Mouse (Mus musculus) spleen, adult 10 weeks (tissue): Measurements from ENCODE around the gene Mut. TPM values are rescaled to one million over a fixed set of nuclear protein-coding genes. Genes with fewer than 3 reads are reported as not detected.

Experiments used
- polyA plus RNA-seq: library from polyadenylated mRNA; stranded (reverse); fragments of 350-450 nt; fragmentation: Illumina TruSeq; extraction: RNeasy Lipid Tissue Mini Kit (QIAGEN cat#74804); gene quantifications from one replicate; pipeline ENCODE4 v1.2.3, GENCODE M21; 2015; ENCODE audit warnings: low replicate concordance; ENCODE audit not compliant: insufficient read depth

The Mut gene
- polyA plus RNA-seq, result 21.7 TPM

DNA sequence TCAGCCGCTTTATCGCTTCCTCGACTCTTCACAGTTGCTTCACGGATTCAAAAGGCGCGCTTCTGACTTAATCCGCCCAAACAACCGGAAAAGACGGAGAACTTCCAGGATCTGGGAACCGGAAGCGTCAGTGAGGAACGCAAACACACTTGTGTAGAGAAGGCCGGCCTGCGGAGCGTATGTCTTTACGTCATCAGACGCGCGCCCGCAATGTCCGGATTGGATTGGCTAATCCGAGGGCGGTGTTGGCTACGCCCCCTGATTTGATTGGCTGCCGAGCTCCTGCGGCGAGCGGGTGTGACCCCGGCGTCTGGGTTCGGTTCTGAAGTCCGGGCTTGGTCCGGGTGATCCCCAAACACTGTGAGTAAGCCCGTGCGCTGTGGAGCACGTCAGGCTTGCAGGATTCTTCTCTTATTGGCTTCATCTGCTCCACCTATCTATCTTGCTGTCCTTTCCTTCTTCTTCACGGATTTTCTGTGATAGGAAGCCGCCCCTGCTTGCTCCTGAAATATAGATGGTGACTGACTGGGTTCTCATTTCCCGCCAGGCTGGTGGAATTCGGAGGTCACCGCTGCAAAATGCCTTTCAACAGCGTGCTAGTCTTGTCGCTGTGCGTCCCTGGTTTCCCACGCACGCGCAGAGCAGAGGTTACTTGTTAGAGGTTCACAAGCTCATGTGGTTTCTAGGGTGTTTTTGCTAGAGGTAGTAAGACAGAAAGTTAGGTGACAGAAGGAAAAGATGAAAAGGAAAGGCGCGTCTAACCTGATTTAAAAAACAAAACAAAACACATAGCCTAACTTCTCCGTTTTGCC, at the start of gene Mut, which contains the start of gene Cenpq:
Mut (plus strand) TSS at position 266 of the 812 bp plus-strand sequence.
Cenpq (minus strand) TSS at position 628 of the 812 bp plus-strand sequence.

DNA sequence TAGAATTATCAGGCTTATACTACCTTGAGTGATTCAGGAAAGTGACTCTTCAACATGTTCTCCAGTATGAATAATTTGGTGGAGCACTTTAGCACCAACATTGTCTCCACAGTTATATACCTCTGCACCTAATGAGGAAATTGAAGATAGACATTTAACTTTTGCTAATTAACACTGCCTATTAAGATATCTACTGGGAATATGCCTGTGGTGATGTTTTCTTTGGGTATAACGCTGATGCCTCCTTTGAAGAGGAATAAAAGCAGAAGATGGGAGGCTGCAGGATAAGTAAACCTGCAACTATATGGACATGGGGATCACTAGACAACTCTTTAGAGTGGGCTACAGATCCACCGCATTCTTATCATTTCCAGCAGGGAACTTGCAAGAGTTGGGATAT, 20.2 kb upstream of the Mut start, which contains the start of gene Glyatl3:
Glyatl3 (minus strand) TSS at position 101 of the 400 bp plus-strand sequence.

Other genes with a start within 250 kb of the Mut start
- gene Esp1, start 207.6 kb upstream of the Mut start, polyA plus RNA-seq, result not detected
- gene Crisp2, start 127.7 kb upstream of the Mut start, polyA plus RNA-seq, result 0.18 TPM
- gene Rhag, start 123.6 kb upstream of the Mut start, polyA plus RNA-seq, result 22.1 TPM
- gene 9130008F23Rik, start 54.1 kb upstream of the Mut start, polyA plus RNA-seq, result 2.4 TPM
- gene Glyatl3, start 20.3 kb upstream of the Mut start, polyA plus RNA-seq, result not detected
- gene Cenpq, start 362 bp downstream of the Mut start, polyA plus RNA-seq, result 33.6 TPM